Mouse (Mus musculus) embryo, embryonic 10 days (tissue): Measurements from ENCODE around the gene Gm49601.

Source experiments
- DNase-seq: peaks from one replicate; pipeline ENCODE4 v3.0.0-alpha.2; 2015; ENCODE audit warnings: low spot score

The Gm49601 gene

DNA sequence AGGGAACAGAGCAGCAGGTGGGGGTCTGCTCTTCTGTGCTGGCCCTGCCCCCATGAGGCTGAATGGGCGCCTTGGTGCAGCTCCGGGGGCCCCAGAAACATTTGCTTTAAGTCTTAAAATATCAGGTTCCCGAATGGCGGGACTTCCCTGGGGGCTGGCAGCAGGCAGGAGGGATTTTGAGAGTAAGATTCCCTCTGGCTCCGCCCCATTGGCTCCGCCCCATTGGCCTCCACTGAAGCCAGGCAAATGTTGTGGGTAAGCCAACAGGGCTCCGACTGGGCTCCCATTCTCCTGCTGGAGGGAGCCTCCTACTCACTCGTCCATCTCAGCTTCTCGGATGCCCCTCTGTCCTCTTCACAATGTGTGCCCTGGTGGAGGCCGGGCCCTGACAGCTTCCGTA lies 18.0 kb downstream of the Gm49601 start:
- DNase-seq, result peak; percentile 64

DNA sequence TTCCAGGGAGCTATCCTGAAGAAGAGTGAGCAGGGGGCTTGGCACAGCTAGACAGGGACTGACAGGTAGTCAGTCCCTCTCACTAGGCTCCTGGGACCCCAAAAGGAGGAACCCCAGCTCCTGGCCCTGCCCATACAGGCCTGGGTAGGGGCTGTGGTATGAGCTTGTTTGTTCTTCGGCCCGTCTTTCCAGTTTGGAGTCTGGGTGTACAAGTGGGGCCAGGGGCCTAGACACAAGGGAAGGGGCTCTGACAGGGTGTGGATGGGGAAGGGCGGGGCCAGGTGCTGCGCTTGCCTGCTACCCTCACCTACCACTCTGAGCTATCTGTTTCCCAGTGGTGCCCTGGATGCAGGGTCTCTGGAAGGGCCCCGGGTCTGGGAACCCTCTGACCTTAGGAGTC lies 20.5 kb downstream of the Gm49601 start:
- no peak for DNase-seq

DNA sequence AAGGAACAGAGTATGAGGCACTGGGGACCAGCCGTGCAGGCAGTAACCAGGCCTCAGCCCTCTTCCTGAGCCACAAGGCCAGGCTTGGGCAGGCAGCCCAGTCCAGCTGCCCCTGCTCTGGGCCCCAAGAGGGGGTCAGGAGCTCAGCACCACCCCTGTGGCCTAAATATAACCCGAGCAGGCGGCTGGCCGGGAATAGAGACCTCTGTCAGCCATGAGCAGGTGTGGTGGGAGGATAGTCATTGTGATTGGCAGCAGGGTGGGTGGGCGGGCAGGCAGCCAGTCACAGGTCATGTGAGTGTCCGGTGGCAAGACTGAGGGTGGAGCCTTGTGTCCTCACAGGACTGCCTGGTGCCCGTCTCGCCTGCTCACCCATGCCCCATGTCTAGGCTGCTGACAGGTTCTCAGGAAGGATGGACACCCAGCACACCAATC lies 21.9 kb downstream of the Gm49601 start:
- DNase-seq, result no peak

DNA sequence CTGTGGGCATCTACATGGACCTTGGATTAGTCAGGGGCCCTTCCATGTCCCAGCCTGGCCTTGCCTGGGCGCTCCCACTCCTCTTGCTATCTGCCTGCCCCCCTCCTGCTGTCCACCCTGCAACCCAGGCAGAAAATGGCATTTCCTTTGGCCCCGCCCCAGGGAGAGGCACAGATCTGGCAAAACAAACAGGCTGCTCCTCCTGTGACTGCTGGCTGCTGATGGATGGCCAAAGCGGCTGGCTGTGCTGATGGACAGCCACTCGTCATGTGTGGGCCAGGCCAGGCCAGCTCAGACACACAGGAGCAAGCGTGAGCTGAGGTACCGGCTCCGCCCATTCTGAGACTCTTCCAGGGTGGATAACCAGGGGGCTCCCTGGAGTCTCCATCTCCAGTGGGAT lies 24.8 kb downstream of the Gm49601 start:
- DNase-seq, result no peak

DNA sequence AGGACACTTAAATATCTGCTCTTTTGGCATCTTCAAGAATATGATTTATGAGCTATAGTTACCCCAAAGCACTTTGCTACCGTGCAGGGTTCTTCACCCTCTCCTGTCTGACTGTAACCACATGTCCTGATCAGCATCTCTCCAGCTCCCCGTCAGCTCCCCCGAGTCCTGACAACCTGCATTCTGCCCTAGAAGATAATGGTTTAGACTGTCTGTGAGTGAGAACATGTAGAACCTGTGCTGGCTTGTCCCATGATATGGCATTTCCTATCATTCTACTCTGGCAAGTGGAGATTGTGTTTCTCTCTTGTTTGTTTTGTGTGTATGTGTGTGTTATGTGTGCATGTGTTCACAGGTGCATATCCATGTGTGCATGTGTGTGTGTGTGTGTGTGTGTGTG lies 28.2 kb downstream of the Gm49601 start:
- no peak for DNase-seq

DNA sequence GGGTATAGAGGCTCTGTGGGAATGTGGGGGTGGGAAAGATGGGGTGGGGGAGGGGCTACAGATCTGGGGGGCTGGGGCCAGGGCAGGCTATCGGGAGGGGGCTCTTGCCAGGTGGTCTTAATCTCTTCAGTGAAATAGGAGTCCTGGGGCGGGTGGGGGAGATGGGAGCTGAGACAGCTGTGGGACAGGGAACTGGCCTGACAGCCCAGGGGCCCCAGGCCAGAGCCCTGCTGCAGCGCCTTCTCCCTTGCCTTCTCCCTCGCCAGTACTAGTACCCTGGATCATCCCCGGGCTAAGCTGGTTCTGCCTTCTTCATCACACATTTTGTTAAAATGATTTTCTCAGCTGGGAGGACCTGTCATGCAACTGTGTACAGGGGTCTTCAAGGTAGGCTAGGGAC lies 30.0 kb downstream of the Gm49601 start:
- DNase-seq, result no peak

DNA sequence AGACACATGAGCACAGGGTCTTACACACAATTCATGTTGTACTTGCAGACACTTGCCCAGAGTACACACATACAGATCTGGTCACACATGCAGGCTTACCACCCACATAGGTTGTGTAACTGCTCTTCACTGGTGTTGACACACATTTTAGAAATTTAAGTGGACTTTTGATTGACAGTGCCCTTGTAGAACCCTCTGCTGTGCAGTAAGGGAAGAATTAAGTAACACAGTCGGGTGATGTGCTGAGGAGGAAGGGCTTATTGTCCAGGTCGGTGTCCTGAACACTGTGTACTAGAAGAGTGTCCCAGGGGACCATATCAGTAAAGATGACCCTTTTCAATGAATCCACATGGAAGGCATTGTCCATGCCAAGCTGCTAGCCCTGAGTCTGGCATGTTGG lies 32.3 kb downstream of the Gm49601 start:
- DNase-seq, result no peak

DNA sequence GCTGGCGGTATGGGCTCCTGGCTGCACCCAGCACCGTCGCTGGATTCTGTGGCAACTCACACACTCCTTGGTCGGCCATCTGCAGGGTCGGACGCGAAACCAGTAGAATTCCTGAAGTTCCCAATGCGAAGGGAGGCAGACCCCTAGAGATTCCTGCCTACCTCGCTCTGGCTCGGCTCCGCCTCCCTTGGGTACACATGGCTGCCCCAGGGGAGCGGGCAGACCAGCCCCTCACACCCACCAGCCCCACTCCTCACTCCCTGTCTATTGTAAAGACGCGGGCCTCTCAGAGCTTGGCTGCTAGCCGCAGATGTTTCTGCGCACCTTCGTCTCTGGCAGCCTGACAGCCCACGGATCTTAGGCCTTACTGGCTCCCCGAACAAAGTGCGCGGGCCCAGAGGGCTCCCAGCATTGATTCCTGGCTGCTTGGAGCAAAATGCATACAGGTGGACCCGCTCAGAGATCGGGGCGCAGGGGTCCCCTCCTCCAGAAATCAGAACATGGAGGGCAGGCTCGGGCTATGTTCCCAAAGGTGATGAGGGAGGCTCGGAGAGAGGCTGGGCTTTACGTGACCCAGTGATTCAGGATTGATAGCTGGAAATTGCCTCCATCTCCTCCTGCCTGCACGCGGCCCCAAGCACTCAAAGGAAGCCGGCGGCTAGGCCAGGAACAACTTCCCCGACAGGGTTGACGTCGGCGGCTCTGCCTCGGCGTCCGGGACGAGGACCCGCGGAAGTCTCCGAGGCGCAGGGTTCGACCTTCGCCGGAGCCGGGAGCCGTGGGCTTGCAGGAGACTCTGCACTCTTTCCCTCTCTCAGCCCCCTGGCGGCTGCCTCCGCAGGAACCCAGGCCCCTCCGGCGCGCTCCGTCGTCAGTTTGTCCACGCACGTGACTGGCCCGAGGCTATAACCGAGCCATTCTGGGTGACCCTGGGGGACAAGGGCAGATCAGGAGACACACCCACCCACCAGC lies 34.9 kb downstream of the Gm49601 start:
- DNase-seq, result peak; percentile 70

DNA sequence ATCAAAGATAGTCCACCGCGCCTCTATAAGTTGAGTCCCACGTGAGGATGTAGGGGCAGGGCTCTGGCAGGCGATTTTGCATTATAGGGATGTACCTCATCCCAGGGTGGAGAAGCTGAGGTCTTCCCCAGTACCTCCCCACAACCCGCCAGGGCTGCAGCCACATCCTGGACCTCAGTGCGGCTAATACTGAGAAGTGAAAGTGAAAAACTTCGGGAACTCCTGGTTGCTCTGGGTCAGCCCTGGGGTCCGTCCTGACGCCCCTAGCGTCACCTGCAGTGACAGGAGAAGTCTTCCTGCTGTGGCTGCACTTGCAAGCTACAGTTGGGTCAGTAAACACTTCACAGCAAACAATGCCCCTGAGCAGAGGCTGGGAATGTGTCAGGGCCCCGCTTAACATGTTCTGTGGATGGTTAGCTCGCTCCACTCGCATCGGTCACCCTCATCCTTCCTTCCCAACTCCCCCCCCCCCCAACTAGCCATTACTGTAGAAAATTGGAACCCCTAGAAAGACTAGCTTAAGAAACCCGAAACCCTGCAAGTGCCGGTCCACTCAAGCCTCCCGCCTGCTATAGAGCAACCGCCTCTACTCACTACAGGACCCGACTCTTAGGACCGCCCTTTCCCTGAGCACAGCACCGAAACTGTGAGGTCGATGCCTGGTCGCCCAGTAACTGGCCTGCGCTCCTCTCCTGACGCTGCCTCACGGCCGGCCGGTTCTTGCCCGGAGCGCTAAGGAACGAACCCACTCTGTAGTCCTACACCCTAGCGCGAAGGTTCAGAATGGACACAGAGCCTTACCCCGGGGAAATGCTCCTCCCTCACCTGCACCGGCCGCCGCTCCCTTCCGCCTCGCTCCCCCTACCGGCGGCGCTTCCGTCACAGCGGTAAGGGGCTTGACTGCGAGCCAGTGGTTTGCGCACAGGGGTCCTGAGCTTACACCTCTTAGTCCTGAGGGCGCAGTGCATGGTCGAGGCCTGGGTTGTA lies 36.1 kb downstream of the Gm49601 start, which contains the start of gene Tbx1:
Gene Tbx1, minus strand, starts transcription at position 868 of the 987 bp plus-strand sequence.
- DNase-seq, result peak; percentile 53

DNA sequence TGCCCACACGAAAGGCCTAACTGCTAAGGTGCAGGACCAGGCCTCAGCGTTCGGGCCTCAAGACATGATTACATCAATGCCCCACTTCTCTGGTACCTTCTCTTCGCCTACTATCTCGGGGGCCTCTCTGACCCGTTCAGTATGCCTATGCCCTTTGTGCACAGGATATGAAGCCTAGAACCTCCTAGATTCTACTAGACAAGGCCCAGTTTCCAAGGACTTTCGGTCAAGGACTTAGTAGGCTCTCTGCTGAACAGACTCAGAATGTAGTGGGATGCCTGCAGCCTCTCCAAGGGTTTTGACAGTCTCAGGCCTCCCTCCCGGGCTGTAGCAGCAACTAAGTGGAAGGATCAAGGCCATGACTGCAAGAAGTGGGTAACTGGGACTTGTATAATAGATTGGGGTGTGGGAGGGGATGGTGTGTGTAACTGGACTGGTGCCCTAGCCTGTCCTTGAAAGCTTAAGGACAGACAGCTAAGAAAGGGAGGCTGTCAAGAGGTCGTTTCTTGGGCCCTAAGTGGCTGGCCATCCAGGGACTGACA lies 37.1 kb downstream of the Gm49601 start:
- no peak for DNase-seq

DNA sequence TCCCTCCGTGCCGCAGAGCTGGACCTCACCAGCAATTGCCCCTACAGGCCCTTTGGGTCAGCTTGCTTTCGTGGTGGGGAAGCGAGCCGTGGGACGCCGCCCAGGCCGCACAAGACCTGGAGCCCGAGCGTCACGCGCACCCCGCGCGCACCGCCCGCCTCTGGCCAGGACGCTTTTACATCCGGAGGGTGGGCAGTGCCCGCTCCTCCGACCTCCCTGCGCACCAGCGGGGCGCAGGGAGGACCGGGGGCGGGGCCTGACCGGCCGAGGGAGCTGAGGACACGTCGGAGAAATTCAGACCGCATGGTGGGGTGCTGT lies 37.5 kb downstream of the Gm49601 start:
- DNase-seq, result no peak

DNA sequence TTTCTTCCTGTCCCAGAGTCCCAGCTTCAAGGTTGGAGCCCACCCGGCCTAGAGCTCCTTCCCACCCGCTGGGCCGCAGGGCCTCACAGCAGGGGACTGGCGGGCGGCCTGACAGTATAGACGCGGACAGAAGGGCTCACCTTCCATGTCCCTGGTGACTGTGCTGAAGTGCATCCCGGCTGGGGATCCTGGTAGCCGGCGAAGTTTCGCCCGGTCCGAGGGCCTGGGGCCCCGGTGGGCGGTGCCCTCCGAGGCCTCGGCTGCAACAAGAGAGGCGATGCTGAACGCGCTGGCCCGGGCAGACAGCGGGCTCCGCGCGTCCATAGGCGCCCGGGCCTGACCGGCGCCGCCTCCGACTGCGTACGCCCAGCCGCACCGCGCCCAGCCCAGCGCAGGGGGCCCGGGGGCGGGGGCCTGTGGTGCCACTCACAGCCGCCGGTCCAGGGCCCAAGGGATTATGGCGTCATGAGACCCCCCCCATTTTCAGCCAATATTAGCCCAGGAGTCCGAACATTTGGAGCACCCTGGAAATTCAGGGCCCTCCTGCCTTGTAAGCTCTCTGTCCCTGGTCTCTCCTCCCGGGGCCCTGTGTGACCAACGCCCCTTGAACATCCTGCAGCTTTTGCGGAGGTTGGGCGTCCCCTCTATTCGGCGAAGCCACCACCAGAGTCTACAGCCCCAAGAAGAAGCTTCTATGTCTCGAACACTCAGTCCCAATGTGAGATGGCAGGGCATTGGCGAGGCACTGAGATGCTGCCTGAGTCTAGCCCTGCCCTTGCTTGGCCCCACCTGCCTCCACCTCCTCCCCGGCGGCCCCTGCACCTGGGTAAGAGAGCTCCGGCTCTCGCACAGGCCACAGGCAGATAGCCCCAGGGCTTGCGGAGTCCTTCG lies 38.1 kb downstream of the Gm49601 start:
- no peak for DNase-seq

DNA sequence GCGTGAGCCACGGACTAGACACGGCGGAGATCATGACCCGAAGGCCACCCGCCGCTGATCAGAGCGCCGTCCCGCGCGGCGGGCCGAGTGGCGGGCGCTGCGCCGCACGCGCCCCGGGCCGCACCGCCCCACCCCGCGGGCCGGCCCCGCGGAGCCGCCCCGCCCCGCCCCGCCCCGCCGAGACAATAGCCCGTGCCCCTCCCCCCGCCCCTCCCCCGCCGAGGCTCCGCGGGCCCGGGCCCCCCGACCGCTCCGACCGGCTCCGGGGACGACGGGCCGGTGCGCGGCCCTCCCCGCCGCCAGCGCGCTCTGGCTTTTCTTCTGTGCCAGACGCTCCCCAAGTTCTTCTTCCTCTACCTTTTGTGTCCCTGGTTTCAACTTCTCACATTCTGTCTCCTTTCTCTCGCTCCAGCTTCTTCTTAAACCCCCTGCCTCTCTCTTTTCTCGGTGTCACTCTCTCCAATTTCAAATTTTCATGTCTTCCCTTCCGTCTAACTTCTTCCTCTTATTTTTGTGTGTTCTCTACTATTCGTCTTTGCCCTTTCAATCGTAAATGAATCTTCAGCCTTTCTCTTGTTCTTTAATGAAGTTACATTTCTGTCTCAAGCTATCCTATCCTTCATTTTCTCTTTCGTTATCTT lies 39.2 kb downstream of the Gm49601 start:
- no peak for DNase-seq

DNA sequence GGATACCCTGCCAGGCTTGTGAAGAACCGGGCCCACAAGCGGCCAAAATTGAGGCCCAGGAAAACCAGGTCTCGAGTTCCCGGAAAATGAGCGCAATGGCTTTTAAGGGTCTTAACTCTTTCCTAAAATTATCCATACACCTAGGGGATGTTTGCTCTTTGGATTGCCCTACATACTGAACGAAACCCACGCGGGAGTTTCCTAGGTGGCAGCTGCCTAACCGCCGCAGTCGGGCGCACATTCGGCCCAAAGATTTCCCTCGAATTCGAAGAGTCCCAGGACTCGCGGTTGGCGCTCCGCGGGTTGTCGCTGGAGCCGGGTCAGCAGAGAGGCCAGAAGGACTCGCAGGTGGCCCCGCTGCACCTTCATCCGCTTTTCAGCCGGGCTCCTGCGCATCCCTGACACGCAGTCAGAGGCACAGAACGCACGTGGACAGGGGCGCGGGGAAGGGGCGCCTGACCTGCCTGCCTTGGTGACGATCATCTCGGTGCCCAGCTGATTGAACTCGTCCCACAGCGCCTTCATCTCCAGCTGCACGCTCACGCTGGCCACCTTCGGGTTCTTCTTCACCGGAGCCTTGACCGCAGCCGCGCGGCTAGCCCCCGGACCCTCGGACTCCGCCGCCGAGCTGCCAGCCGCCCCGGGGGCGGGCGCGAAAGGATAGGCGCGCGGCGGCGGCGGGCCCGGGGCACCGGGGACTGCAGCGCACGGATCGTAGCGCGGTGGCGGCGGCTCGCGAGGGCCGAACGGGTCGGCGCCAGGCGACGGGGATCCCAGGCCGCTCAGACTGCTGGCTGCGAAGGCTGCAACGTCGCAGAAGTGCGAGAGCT lies 39.9 kb downstream of the Gm49601 start:
- DNase-seq, result no peak

DNA sequence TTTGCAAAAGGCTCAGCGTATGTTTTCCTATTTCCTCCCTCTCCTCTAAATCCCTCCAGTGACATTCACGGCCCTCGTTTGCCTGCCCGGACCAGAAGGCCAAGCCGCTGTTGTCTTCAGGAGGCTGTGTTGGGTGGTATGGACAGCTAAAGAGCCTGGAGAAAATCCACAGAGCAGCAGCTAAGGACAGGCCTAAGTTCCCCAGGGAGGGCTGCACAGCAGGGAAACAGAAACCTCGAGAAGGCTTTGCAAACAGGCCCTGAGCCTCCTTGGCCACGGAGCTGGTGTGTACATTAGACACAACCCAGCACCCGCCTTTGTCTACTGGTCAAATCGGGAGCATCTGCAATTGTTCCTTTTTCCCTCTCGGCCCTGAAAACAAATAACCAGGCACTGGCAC lies 40.6 kb downstream of the Gm49601 start:
- no peak for DNase-seq

DNA sequence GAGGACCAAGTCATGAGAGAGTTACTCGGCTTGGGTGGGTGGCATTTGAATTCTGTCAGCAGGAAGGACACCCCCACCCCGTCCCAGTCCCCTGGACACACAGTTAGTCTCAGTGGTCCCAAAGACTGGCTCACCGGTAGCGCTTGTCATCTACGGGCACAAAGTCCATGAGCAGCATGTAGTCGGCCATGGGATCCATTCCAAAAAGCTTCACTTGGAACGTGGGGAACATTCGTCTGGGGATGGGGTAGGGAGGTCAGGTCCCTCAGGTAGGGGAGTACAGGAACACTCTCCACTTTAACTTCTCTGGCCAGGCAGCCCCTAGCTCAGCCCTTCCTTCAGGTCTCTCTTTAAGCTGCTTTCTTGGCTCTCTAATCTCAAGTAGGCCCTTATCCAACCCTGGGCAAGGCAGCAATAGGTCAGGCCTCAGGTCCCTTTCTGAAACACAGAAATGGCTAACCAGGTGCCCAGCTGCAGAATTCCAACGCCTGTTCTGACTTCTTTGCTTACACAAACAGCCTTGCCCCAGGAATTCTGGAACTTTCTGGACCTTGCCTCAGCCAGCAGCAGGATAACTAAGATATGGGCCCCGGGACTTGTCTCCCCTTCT lies 41.2 kb downstream of the Gm49601 start:
- no peak for DNase-seq

DNA sequence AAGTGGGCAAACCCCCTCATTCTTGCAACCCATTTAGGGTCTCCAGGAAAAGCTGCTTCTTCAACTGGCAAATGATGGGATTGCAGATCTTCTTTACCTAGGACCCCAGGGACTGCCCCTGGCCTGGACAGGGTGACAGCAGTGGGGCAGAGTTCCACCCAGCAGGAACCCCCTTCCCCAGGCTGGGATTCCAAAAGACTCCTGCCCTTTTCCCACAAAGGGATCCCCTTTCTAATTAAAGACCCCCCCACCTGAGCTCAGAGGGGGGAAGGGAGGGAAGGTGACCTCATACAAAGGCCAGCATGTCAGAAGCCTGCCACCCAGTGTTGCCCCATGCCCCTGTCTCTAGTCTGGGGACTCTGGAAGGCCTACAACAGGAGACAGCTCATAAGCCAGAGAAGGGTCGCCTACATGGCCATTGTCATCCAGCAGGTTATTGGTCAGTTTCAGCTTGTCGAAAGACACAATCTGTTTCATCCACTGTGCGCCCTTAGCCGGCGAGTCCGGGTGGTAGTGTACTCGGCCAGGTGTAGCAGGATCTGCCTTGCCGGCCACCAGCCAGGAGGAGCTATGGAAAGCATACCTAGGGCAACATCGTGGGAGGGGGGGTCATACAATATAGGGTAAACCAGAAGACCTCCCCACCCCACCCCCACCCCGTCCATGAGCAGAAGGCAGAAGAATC lies 42.4 kb downstream of the Gm49601 start:
- no peak for DNase-seq

DNA sequence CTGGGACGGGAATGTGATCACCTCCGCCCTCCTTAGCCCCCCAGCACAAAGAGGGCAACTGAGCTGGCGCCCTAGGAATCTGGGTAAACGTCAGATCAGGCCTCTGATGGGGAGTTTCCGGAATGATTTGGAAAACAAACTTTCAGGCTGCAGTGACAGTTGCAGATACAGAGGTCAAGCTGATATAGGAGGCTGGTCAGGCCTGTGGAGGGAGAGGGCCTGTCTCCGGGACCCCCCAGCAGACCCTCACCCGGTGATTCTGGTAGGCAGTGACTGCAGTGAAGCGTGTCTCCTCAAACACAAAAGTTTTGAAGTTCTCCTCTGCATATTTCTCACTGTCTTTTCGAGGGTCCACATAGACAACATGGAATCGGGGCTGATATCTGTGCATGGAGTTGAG lies 43.1 kb downstream of the Gm49601 start:
- DNase-seq, result no peak
